Mouse (Mus musculus): ENCODE measurements around the gene Nfasc. TPM values are rescaled to one million over a fixed set of nuclear protein-coding genes. Genes with fewer than 3 reads are reported as not detected.

Nfasc gene
- polyA plus RNA-seq, 1 experiment from 2014 or later: 44.8 TPM

DNA sequence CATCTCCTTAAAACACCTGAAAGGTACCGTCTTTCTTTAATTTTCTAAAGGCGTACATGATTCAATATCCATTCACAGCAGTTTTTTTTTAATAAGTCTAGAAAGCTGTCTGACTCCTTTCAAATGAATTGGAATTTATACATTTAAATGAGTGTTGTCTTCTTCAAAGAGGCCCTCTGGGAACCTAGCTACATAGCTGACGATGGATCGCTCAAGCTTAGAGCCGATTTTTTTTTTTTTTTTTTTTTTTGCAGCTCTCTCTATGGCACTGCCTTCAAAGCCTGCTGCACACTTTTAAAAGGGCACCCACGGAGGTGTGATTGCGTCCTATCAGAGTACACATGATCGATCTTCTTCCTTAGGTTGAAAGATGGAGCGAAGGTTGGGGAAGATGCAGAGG lies 26.6 kb downstream of the Nfasc start:
- H3K27ac ChIP-seq (ENCODE audit: low read depth, low read length): no peak overlapping the region
- WGBS: 71% methylated on average over 9 of the region's 9 CpGs
- H3K9ac ChIP-seq (replicated peaks; ENCODE audit: low read depth, low read length): no peak overlapping the region
- H3K27me3 ChIP-seq (ENCODE audit: control insufficient read depth, insufficient read depth, low read length): no peaks in the 10 kb centered on the region
- no peak overlapping the region for H3K4me3 ChIP-seq (ENCODE audit: low read depth, low read length)
- H3K36me3 ChIP-seq (ENCODE audit: control insufficient read depth, insufficient read depth, low read length): no peaks in the 10 kb centered on the region
- ATAC-seq (ENCODE audit: low read depth): no peak
- H3K4me2 ChIP-seq (ENCODE audit: low read depth, low read length): no peak overlapping the region
- H3K4me1 ChIP-seq (ENCODE audit: control insufficient read depth, insufficient read depth, low read length): peaks cover 35% of the 10 kb centered on the region
- H3K9me3 ChIP-seq (ENCODE audit: control insufficient read depth, low read length): no peaks in the 10 kb centered on the region

DNA sequence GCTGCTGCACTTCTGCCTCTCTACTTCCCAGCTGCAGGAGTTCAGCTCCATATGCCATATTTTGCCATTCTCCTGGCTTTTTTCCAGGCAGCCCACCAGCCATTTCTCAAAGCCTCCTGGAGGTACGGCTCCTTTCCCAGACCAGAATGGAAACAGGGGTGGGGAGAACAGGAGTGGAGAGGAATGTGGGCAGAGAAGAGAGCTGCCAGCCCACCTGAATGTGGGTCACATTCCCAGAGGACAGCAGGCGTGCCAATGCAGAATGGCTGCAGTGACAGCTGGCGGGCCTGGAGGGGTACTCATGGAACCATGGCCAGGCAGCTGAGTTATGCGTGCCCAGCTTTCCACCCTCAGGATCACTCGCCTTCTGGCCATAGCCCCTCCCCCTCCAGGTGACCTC lies 32.2 kb downstream of the Nfasc start:
- Histone ChIP-seq H3K9ac (replicated peaks; ENCODE audit: low read depth, low read length) (no peak overlapping the region), H3K27ac (ENCODE audit: low read depth, low read length) (peak overlapping the region; percentile 52; the same call in 1 of the 2 replicates), H3K36me3 (ENCODE audit: control insufficient read depth, insufficient read depth, low read length) (no peaks in the 10 kb centered on the region), H3K4me2 (ENCODE audit: low read depth, low read length) (no peak overlapping the region), H3K27me3 (ENCODE audit: control insufficient read depth, insufficient read depth, low read length) (no peaks in the 10 kb centered on the region), H3K4me1 (ENCODE audit: control insufficient read depth, insufficient read depth, low read length) (peaks cover 21% of the 10 kb centered on the region), H3K4me3 (ENCODE audit: low read depth, low read length) (no peak overlapping the region), H3K9me3 (ENCODE audit: control insufficient read depth, low read length) (no peaks in the 10 kb centered on the region)
- ATAC-seq (ENCODE audit: low read depth): peak; percentile 25; the same call in 1 of the 2 replicates
- WGBS: 44% methylated on average over 5 of the region's 5 CpGs

GRCm38 (mm10) chr1:132707301-132707700 lies 34.3 kb downstream of the Nfasc start:
- Histone ChIP-seq H3K36me3 (ENCODE audit: control insufficient read depth, insufficient read depth, low read length) (no peaks in the 10 kb centered on the region), H3K4me3 (ENCODE audit: low read depth, low read length) (no peak overlapping the region), H3K4me1 (ENCODE audit: control insufficient read depth, insufficient read depth, low read length) (peaks cover 29% of the 10 kb centered on the region), H3K27ac (ENCODE audit: low read depth, low read length) (no peak overlapping the region), H3K9me3 (ENCODE audit: control insufficient read depth, low read length) (no peaks in the 10 kb centered on the region), H3K27me3 (ENCODE audit: control insufficient read depth, insufficient read depth, low read length) (no peaks in the 10 kb centered on the region), H3K9ac (replicated peaks; ENCODE audit: low read depth, low read length) (no peak overlapping the region), H3K4me2 (ENCODE audit: low read depth, low read length) (no peak overlapping the region)
- WGBS: 45% methylated on average over 8 of the region's 8 CpGs
- ATAC-seq (ENCODE audit: low read depth): peak; percentile 38; the same call in 1 of the 2 replicates

- H3K27me3 ChIP-seq (ENCODE audit: control insufficient read depth, insufficient read depth, low read length): no peaks in the 10 kb centered on the region
- no peak overlapping the region for H3K4me3 ChIP-seq (ENCODE audit: low read depth, low read length)
- no peaks in the 10 kb centered on the region for H3K36me3 ChIP-seq (ENCODE audit: control insufficient read depth, insufficient read depth, low read length)
- peaks cover 19% of the 10 kb centered on the region for H3K4me1 ChIP-seq (ENCODE audit: control insufficient read depth, insufficient read depth, low read length)
- no peak for ATAC-seq (ENCODE audit: low read depth)
- no peaks in the 10 kb centered on the region for H3K9me3 ChIP-seq (ENCODE audit: control insufficient read depth, low read length)
- H3K27ac ChIP-seq (ENCODE audit: low read depth, low read length): no peak overlapping the region
- 23% methylated on average over 5 of the region's 5 CpGs for WGBS
- no peak overlapping the region for H3K4me2 ChIP-seq (ENCODE audit: low read depth, low read length)
- H3K9ac ChIP-seq (replicated peaks; ENCODE audit: low read depth, low read length): no peak overlapping the region
Observed at GRCm38 (mm10) chr1:132703467-132703866, 38.1 kb downstream of the Nfasc start.

- WGBS: 45% methylated on average over 4 of the region's 4 CpGs
- no peak overlapping the region for H3K4me2 ChIP-seq (ENCODE audit: low read depth, low read length)
- no peaks in the 10 kb centered on the region for H3K9me3 ChIP-seq (ENCODE audit: control insufficient read depth, low read length)
- no peak for ATAC-seq (ENCODE audit: low read depth)
- peaks cover 28% of the 10 kb centered on the region for H3K4me1 ChIP-seq (ENCODE audit: control insufficient read depth, insufficient read depth, low read length)
- H3K36me3 ChIP-seq (ENCODE audit: control insufficient read depth, insufficient read depth, low read length): no peaks in the 10 kb centered on the region
- no peak overlapping the region for H3K4me3 ChIP-seq (ENCODE audit: low read depth, low read length)
- peak overlapping the region; percentile 71 for H3K27ac ChIP-seq (ENCODE audit: low read depth, low read length)
- no peaks in the 10 kb centered on the region for H3K27me3 ChIP-seq (ENCODE audit: control insufficient read depth, insufficient read depth, low read length)
- H3K9ac ChIP-seq (replicated peaks; ENCODE audit: low read depth, low read length): no peak overlapping the region
Observed at GRCm38 (mm10) chr1:132696926-132697325, 44.7 kb downstream of the Nfasc start.

DNA sequence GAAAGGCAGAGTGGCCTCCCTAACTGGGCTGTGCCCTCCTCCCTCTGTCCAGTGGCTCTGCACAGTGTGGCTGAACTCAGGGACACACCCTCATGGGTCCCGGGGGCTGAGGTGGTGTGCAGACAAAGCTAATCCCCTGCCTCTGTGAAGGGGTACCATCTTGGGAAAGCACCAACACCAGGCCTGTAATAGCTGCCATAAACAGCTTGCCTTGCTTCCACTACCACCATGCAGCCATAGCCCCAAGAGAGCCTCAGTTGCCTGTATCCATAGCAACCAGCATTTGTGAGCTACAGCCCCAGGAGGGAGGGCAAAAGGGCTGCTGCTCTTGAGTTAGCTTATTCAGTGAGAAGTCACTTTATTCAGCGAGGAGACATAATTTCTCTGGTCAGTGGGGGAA lies 45.4 kb downstream of the Nfasc start:
- H3K9ac ChIP-seq (replicated peaks; ENCODE audit: low read depth, low read length): no peak overlapping the region
- no peak overlapping the region for H3K4me2 ChIP-seq (ENCODE audit: low read depth, low read length)
- no peaks in the 10 kb centered on the region for H3K27me3 ChIP-seq (ENCODE audit: control insufficient read depth, insufficient read depth, low read length)
- peak overlapping the region; percentile 71 for H3K27ac ChIP-seq (ENCODE audit: low read depth, low read length)
- H3K9me3 ChIP-seq (ENCODE audit: control insufficient read depth, low read length): no peaks in the 10 kb centered on the region
- peaks cover 28% of the 10 kb centered on the region for H3K4me1 ChIP-seq (ENCODE audit: control insufficient read depth, insufficient read depth, low read length)
- no peak overlapping the region for H3K4me3 ChIP-seq (ENCODE audit: low read depth, low read length)
- ATAC-seq (ENCODE audit: low read depth): peak; percentile 79
- WGBS: 3% methylated on average over 2 of the region's 2 CpGs
- no peaks in the 10 kb centered on the region for H3K36me3 ChIP-seq (ENCODE audit: control insufficient read depth, insufficient read depth, low read length)

GRCm38 (mm10) chr1:132694007-132694406 lies 47.6 kb downstream of the Nfasc start:
- no peaks in the 10 kb centered on the region for H3K27me3 ChIP-seq (ENCODE audit: control insufficient read depth, insufficient read depth, low read length)
- 26% methylated on average over 9 of the region's 9 CpGs for WGBS
- H3K4me3 ChIP-seq (ENCODE audit: low read depth, low read length): no peak overlapping the region
- H3K27ac ChIP-seq (ENCODE audit: low read depth, low read length): peak overlapping the region; percentile 67
- H3K9me3 ChIP-seq (ENCODE audit: control insufficient read depth, low read length): no peaks in the 10 kb centered on the region
- H3K4me1 ChIP-seq (ENCODE audit: control insufficient read depth, insufficient read depth, low read length): peaks cover 40% of the 10 kb centered on the region
- H3K36me3 ChIP-seq (ENCODE audit: control insufficient read depth, insufficient read depth, low read length): no peaks in the 10 kb centered on the region
- no peak overlapping the region for H3K9ac ChIP-seq (replicated peaks; ENCODE audit: low read depth, low read length)
- ATAC-seq (ENCODE audit: low read depth): no peak
- H3K4me2 ChIP-seq (ENCODE audit: low read depth, low read length): no peak overlapping the region

GRCm38 (mm10) chr1:132689181-132689580 lies 52.4 kb downstream of the Nfasc start:
- Histone ChIP-seq H3K9ac (replicated peaks; ENCODE audit: low read depth, low read length) (no peak overlapping the region), H3K4me3 (ENCODE audit: low read depth, low read length) (no peak overlapping the region), H3K4me2 (ENCODE audit: low read depth, low read length) (no peak overlapping the region), H3K9me3 (ENCODE audit: control insufficient read depth, low read length) (no peaks in the 10 kb centered on the region), H3K36me3 (ENCODE audit: control insufficient read depth, insufficient read depth, low read length) (no peaks in the 10 kb centered on the region), H3K27ac (ENCODE audit: low read depth, low read length) (peak overlapping the region; percentile 56), H3K4me1 (ENCODE audit: control insufficient read depth, insufficient read depth, low read length) (peaks cover 27% of the 10 kb centered on the region), H3K27me3 (ENCODE audit: control insufficient read depth, insufficient read depth, low read length) (no peaks in the 10 kb centered on the region)
- ATAC-seq (ENCODE audit: low read depth): no peak
- WGBS: 17% methylated on average over 3 of the region's 3 CpGs

DNA sequence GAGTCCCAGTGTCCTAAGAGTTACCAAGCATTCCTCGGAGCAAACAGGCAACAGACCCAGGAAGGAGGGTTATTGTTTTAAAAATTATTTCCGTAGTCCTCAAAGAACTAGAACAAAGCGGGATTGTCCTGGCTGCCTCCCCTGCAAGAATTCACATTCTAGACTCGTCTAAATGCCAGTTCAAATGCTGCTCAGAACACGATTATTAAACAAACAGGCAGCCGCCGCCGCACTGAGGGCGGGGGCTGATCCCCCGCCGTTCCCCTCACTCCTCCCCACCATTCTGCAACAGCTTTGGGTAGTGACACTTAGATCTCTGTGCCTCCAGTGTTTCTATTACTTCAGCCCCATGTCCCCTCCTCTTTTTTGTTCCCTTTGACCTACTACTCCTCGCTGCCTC lies 62.7 kb downstream of the Nfasc start:
- Histone ChIP-seq H3K4me3 (ENCODE audit: low read depth, low read length) (no peak overlapping the region), H3K4me2 (ENCODE audit: low read depth, low read length) (no peak overlapping the region), H3K27me3 (ENCODE audit: control insufficient read depth, insufficient read depth, low read length) (no peaks in the 10 kb centered on the region), H3K9ac (replicated peaks; ENCODE audit: low read depth, low read length) (no peak overlapping the region), H3K9me3 (ENCODE audit: control insufficient read depth, low read length) (no peaks in the 10 kb centered on the region), H3K4me1 (ENCODE audit: control insufficient read depth, insufficient read depth, low read length) (no peaks in the 10 kb centered on the region), H3K36me3 (ENCODE audit: control insufficient read depth, insufficient read depth, low read length) (no peaks in the 10 kb centered on the region), H3K27ac (ENCODE audit: low read depth, low read length) (no peak overlapping the region)
- ATAC-seq (ENCODE audit: low read depth): no peak
- WGBS: 56% methylated on average over 12 of the region's 12 CpGs

DNA sequence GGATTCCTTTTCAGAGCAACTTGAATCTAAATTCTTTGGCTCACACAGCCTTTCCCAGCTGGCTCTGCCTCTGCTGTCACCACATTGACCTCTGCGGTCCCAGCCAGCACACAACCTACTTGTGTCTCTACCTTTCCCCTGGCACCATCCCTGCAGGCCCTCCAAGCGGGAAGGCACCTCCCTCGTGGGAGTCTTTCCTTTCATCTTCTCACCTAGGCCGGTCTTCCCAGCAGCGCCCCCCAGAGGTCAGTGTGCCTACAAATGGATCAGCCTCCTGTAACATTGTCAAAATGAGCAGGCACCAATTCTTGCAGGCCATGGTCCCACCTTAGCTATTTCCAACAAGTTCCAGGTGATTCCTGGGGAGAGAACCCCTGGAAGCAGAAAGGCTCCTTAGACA lies 63.5 kb downstream of the Nfasc start:
- Histone ChIP-seq H3K4me3 (ENCODE audit: low read depth, low read length) (no peak overlapping the region), H3K36me3 (ENCODE audit: control insufficient read depth, insufficient read depth, low read length) (no peaks in the 10 kb centered on the region), H3K4me2 (ENCODE audit: low read depth, low read length) (no peak overlapping the region), H3K27ac (ENCODE audit: low read depth, low read length) (no peak overlapping the region), H3K9ac (replicated peaks; ENCODE audit: low read depth, low read length) (no peak overlapping the region), H3K27me3 (ENCODE audit: control insufficient read depth, insufficient read depth, low read length) (no peaks in the 10 kb centered on the region), H3K9me3 (ENCODE audit: control insufficient read depth, low read length) (no peaks in the 10 kb centered on the region), H3K4me1 (ENCODE audit: control insufficient read depth, insufficient read depth, low read length) (no peaks in the 10 kb centered on the region)
- ATAC-seq (ENCODE audit: low read depth): no peak
- WGBS: 42% methylated on average over 5 of the region's 5 CpGs
